Comparison of ENCODE assay signal across 20 mouse cellular contexts in genomic region chr5:144872867-144873266, GRCm38 (mm10).
"Had no signal": no experiment of that assay in that cellular context is flagged by ENCODE, and none has a peak within 500 bp of the region (broad histone marks: within the 10 kb centered on the region; RNA-seq: fewer than 3 reads in every experiment).

No protein-coding gene starts in this region.

- DNase-seq: gastrocnemius, postnatal 25 days; heart, postnatal 10 days; kidney, adult 11 months; kidney, postnatal 14 days; layer of hippocampus, adult 9-11 months; layer of hippocampus, postnatal 36 days; left cerebral cortex, postnatal 4 days; liver; liver, embryonic 13.5 days had no signal

- H3K4me3 ChIP-seq: heart, embryonic 10.5 days; heart, embryonic 12.5 days; hindbrain, embryonic 12.5 days; kidney, embryonic 15.5 days; limb, embryonic 13.5 days; liver, embryonic 13.5 days; liver, embryonic 15.5 days had no signal

- H3K36me3 ChIP-seq: liver, embryonic 13.5 days; liver, embryonic 15.5 days had no signal

- ATAC-seq: hindbrain, embryonic 16.5 days; intestine, embryonic 16.5 days had no signal

- H3K9ac ChIP-seq: heart, embryonic 12.5 days; hindbrain, embryonic 12.5 days; hindbrain, embryonic 14.5 days; kidney, embryonic 15.5 days; limb, embryonic 13.5 days; liver, embryonic 13.5 days; liver, embryonic 15.5 days had no signal

- H3K9me3 ChIP-seq: heart, embryonic 10.5 days; heart, embryonic 12.5 days; hindbrain, embryonic 12.5 days; kidney, embryonic 15.5 days; limb, embryonic 13.5 days; liver, embryonic 13.5 days; liver, embryonic 15.5 days had no signal

- H3K27ac ChIP-seq: heart, embryonic 10.5 days; hindbrain, embryonic 12.5 days; hindbrain, embryonic 14.5 days; kidney, embryonic 15.5 days; kidney, postnatal 0 days; limb, embryonic 13.5 days; liver, embryonic 13.5 days; liver, embryonic 15.5 days had no signal

- H3K27me3 ChIP-seq: heart, embryonic 12.5 days; hindbrain, embryonic 12.5 days; kidney, embryonic 15.5 days; limb, embryonic 13.5 days; liver, embryonic 13.5 days; liver, embryonic 15.5 days had no signal

- H3K4me1 ChIP-seq: hindbrain, embryonic 12.5 days had no signal

- H3K4me2 ChIP-seq: heart, embryonic 12.5 days; hindbrain, embryonic 12.5 days; hindbrain, embryonic 14.5 days; kidney, embryonic 15.5 days; limb, embryonic 13.5 days; liver, embryonic 11.5 days; liver, embryonic 13.5 days; liver, embryonic 15.5 days had no signal
